Mouse (Mus musculus): ENCODE results near the gene Mc1r. TPM values are rescaled to one million over a fixed set of nuclear protein-coding genes. Genes with fewer than 3 reads are reported as not detected.
"Not testable (repeated sequence)": the region's sequence is repeated elsewhere in the genome, so short reads cannot be mapped to it uniquely, and the experiment has no call there.

The Mc1r gene
- polyA plus RNA-seq, 1 experiment from 2014 or later = 0.47 TPM

- ATAC-seq (ENCODE audit: insufficient number of reproducible peaks, low FRiP score, low TSS enrichment, low read depth) = no peak
- WGBS = 67% methylated on average over 7 of the region's 7 CpGs
- Histone ChIP-seq H3K27me3 (no peaks in the 10 kb centered on the region), H3K4me3 (replicated peaks) (peak within 1 kb of the TSS; percentile 22), H3K4me1 (no peaks in the 10 kb centered on the region), H3K36me3 (no peaks in the 10 kb centered on the region), H3K4me2 (replicated peaks) (peak within 1 kb of the TSS; percentile 45), H3K27ac (replicated peaks) (no peak within 1 kb of the TSS), H3K9me3 (replicated peaks) (peaks cover 16% of the 10 kb centered on the region), H3K9ac (no peak within 1 kb of the TSS)
Measured at GRCm38 (mm10) chr8:123423441-123423840, 16.5 kb downstream of the Mc1r start, which contains the start of gene Def8. TSS of gene Def8 (plus strand) at chr8:123423527.

- Histone ChIP-seq H3K9me3 (replicated peaks) (peaks cover 27% of the 10 kb centered on the region), H3K9ac (no peak overlapping the region), H3K4me3 (replicated peaks) (no peak overlapping the region), H3K27me3 (no peaks in the 10 kb centered on the region), H3K4me1 (no peaks in the 10 kb centered on the region), H3K27ac (replicated peaks) (no peak overlapping the region), H3K4me2 (replicated peaks) (no peak overlapping the region), H3K36me3 (no peaks in the 10 kb centered on the region)
- no peak for ATAC-seq (ENCODE audit: insufficient number of reproducible peaks, low FRiP score, low TSS enrichment, low read depth)
- 94% methylated on average over 27 of the region's 27 CpGs for WGBS
Measured at GRCm38 (mm10) chr8:123426511-123427509, 19.9 kb downstream of the Mc1r start.

GRCm38 (mm10) chr8:123427639-123428275 lies 20.9 kb downstream of the Mc1r start:
- ATAC-seq (ENCODE audit: insufficient number of reproducible peaks, low FRiP score, low TSS enrichment, low read depth) = no peak
- no peak overlapping the region for H3K4me3 ChIP-seq (replicated peaks)
- no peaks in the 10 kb centered on the region for H3K4me1 ChIP-seq
- H3K27ac ChIP-seq (replicated peaks) = no peak overlapping the region
- WGBS = 95% methylated on average over 24 of the region's 24 CpGs
- H3K4me2 ChIP-seq (replicated peaks) = no peak overlapping the region
- H3K27me3 ChIP-seq = no peaks in the 10 kb centered on the region
- H3K9ac ChIP-seq = no peak overlapping the region
- H3K36me3 ChIP-seq = no peaks in the 10 kb centered on the region
- H3K9me3 ChIP-seq (replicated peaks) = peaks cover 34% of the 10 kb centered on the region

GRCm38 (mm10) chr8:123428343-123428893 lies 21.5 kb downstream of the Mc1r start:
- no peak overlapping the region for H3K9ac ChIP-seq
- H3K27me3 ChIP-seq = no peaks in the 10 kb centered on the region
- no peak overlapping the region for H3K4me2 ChIP-seq (replicated peaks)
- H3K27ac ChIP-seq (replicated peaks) = no peak overlapping the region
- H3K4me3 ChIP-seq (replicated peaks) = no peak overlapping the region
- whole genome bisulfite sequencing = 96% methylated on average over 29 of the region's 29 CpGs
- H3K4me1 ChIP-seq = no peaks in the 10 kb centered on the region
- no peak for ATAC-seq (ENCODE audit: insufficient number of reproducible peaks, low FRiP score, low TSS enrichment, low read depth)
- peaks cover 34% of the 10 kb centered on the region for H3K9me3 ChIP-seq (replicated peaks)
- H3K36me3 ChIP-seq = no peaks in the 10 kb centered on the region

- H3K4me1 ChIP-seq = no peaks in the 10 kb centered on the region
- no peaks in the 10 kb centered on the region for H3K36me3 ChIP-seq
- no peak overlapping the region for H3K4me3 ChIP-seq (replicated peaks)
- no peak overlapping the region for H3K4me2 ChIP-seq (replicated peaks)
- H3K27me3 ChIP-seq = no peaks in the 10 kb centered on the region
- 96% methylated on average over 23 of the region's 23 CpGs for WGBS
- H3K9me3 ChIP-seq (replicated peaks) = peaks cover 34% of the 10 kb centered on the region
- no peak overlapping the region for H3K9ac ChIP-seq
- H3K27ac ChIP-seq (replicated peaks) = no peak overlapping the region
- no peak for ATAC-seq (ENCODE audit: insufficient number of reproducible peaks, low FRiP score, low TSS enrichment, low read depth)
Measured at GRCm38 (mm10) chr8:123428939-123429721, 22.2 kb downstream of the Mc1r start.

GRCm38 (mm10) chr8:123429722-123430013 lies 22.8 kb downstream of the Mc1r start:
- H3K9ac ChIP-seq; H3K4me2 ChIP-seq (replicated peaks); H3K36me3 ChIP-seq; H3K27ac ChIP-seq (replicated peaks); ATAC-seq (ENCODE audit: insufficient number of reproducible peaks, low FRiP score, low TSS enrichment, low read depth); H3K27me3 ChIP-seq; H3K4me1 ChIP-seq; H3K4me3 ChIP-seq (replicated peaks): not testable (repeated sequence)
- 96% methylated on average over 15 of the region's 15 CpGs for WGBS
- peaks cover 34% of the 10 kb centered on the region for H3K9me3 ChIP-seq (replicated peaks)

GRCm38 (mm10) chr8:123430936-123431335 lies 24.0 kb downstream of the Mc1r start:
- 87% methylated on average over 8 of the region's 8 CpGs for WGBS
- H3K27me3 ChIP-seq; H3K4me2 ChIP-seq (replicated peaks); H3K9ac ChIP-seq; H3K27ac ChIP-seq (replicated peaks); H3K4me3 ChIP-seq (replicated peaks); ATAC-seq (ENCODE audit: insufficient number of reproducible peaks, low FRiP score, low TSS enrichment, low read depth); H3K36me3 ChIP-seq; H3K4me1 ChIP-seq: not testable (repeated sequence)
- H3K9me3 ChIP-seq (replicated peaks) = peaks cover 34% of the 10 kb centered on the region

GRCm38 (mm10) chr8:123431616-123432365 lies 24.9 kb downstream of the Mc1r start:
- Histone ChIP-seq H3K4me1 (no peaks in the 10 kb centered on the region), H3K9ac (no peak overlapping the region), H3K4me3 (replicated peaks) (no peak overlapping the region), H3K36me3 (no peaks in the 10 kb centered on the region), H3K27ac (replicated peaks) (no peak overlapping the region), H3K9me3 (replicated peaks) (peaks cover 34% of the 10 kb centered on the region), H3K4me2 (replicated peaks) (no peak overlapping the region), H3K27me3 (no peaks in the 10 kb centered on the region)
- 97% methylated on average over 25 of the region's 25 CpGs for WGBS
- no peak for ATAC-seq (ENCODE audit: insufficient number of reproducible peaks, low FRiP score, low TSS enrichment, low read depth)

GRCm38 (mm10) chr8:123432381-123432780 lies 25.5 kb downstream of the Mc1r start:
- no peaks in the 10 kb centered on the region for H3K36me3 ChIP-seq
- H3K9ac ChIP-seq = no peak overlapping the region
- H3K4me2 ChIP-seq (replicated peaks) = no peak overlapping the region
- no peak overlapping the region for H3K4me3 ChIP-seq (replicated peaks)
- WGBS = 95% methylated on average over 16 of the region's 16 CpGs
- no peak for ATAC-seq (ENCODE audit: insufficient number of reproducible peaks, low FRiP score, low TSS enrichment, low read depth)
- H3K27me3 ChIP-seq = no peaks in the 10 kb centered on the region
- peaks cover 29% of the 10 kb centered on the region for H3K9me3 ChIP-seq (replicated peaks)
- H3K4me1 ChIP-seq = no peaks in the 10 kb centered on the region
- no peak overlapping the region for H3K27ac ChIP-seq (replicated peaks)

GRCm38 (mm10) chr8:123433241-123433974 lies 26.5 kb downstream of the Mc1r start:
- not testable (repeated sequence) for ATAC-seq (ENCODE audit: insufficient number of reproducible peaks, low FRiP score, low TSS enrichment, low read depth); H3K4me1 ChIP-seq; H3K4me3 ChIP-seq (replicated peaks); H3K27ac ChIP-seq (replicated peaks); H3K4me2 ChIP-seq (replicated peaks); H3K27me3 ChIP-seq; H3K9ac ChIP-seq; H3K36me3 ChIP-seq
- 96% methylated on average over 47 of the region's 47 CpGs for WGBS
- peaks cover 19% of the 10 kb centered on the region; the same call in 1 of the 2 replicates for H3K9me3 ChIP-seq (replicated peaks)
